Mouse (Mus musculus): ENCODE measurements around the gene Wdr75. TPM values are rescaled to one million over a fixed set of nuclear protein-coding genes. Genes with fewer than 3 reads are reported as not detected.

Gene Wdr75
- total RNA-seq (2014; rRNA removed) (159 and 237 TPM in 2 replicates), polyA plus RNA-seq (2015; fragmentation: Nextera tagmentation; extraction: Ambion mirVana) (36.6 and 38.1 TPM in 2 replicates)

DNA sequence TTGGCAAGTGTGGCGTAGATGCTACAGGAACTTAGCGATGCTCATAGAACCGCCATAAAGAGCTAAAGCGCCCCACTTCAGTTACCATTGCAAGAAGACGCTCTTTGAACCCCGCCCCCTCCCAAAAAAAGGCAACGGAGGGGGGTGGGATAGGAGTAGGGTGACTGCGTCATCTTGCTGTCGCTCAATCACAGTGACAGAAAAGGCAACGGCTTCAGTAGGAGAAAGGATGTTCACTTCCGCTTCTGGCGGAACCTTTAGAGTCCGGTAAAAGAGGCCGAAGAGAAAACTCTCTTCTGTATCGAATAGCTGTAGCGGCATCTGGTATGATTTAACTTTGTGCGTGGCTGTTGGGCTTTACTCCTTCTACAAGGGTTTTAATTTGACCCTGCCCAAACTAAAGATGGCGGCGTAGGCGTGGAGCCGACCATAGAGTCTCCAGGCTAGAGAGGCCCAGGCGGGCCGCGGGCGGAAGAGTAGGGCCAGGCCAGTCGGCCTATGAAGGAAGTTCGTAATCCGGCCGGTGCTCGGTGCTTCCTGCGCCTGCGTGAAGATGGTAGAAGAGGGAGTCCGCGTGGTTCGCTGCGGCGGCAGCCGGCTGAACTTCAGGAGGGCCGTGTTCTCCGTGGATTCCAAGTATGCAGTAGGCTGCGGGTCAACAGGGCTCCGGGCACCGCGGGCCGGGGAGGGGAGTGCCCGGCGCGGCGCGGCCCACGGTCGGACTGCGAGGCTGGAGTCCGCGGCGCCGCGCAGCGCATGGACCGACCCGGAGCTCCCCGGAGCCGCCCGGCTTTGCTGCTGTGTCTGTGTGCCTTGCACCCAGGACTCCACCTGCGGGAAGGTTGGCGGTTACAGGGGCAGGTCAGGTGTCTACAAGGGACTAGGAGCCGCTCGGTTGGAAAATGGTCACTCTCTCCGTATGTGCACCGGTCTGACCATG lies at the start of gene Wdr75:
Gene Wdr75, plus strand, starts transcription at position 198 of the 940 bp plus-strand sequence.
- no peak for TF ChIP-seq CTCF (IDR thresholded peaks at IDR 0.05)
- Histone ChIP-seq H3K36me3 (ENCODE audit: insufficient read depth, low read length) (no peaks in the 10 kb centered on the region), H3K27ac (ENCODE audit: low read depth, low read length) (peak within 1 kb of the TSS; percentile 93), H3K4me3 (ENCODE audit: low read depth, low read length) (peak within 1 kb of the TSS; percentile 61), H3K4me2 (ENCODE audit: low read depth, low read length, poor library complexity, severe bottlenecking) (peak within 1 kb of the TSS; percentile 68), H3K9me3 (ENCODE audit: low read length) (no peaks in the 10 kb centered on the region), H3K9ac (replicated peaks; ENCODE audit: low read length, poor library complexity, severe bottlenecking) (peak within 1 kb of the TSS; percentile 72), H3K4me1 (ENCODE audit: insufficient read depth, low read length) (peaks cover 9% of the 10 kb centered on the region; the same call in 1 of the 2 replicates), H3K27me3 (ENCODE audit: insufficient read depth, low read length) (no peaks in the 10 kb centered on the region)
- WGBS, result under 1% methylated on average over 70 of the region's 70 CpGs
- peak; percentile 100 for ATAC-seq (ENCODE audit: low FRiP score)
- DNase-seq (ENCODE audit: low spot score), result peak; percentile 98

DNA sequence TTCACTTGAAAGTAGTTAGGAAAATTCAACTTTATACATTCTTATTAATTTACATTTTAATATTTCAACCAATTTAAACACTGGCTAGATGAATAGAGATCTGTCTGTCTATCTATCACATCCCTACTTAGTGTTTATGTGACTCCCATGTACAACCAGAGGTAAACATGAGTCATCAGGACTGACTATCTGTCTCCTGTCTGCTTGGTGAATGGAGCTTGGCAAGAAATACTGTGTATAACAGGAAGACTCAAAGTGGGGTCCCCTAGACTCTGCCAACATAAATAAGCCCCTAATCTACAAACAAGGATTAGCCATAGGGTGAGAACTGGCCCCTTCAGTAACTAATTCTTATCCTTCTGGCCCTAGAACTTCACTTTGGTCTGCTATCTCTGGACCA lies 39.1 kb upstream of the Wdr75 start:
- H3K27me3 ChIP-seq (ENCODE audit: insufficient read depth, low read length), result no peaks in the 10 kb centered on the region
- H3K9me3 ChIP-seq (ENCODE audit: low read length), result no peaks in the 10 kb centered on the region
- H3K27ac ChIP-seq (ENCODE audit: low read depth, low read length), result no peak overlapping the region
- no peaks in the 10 kb centered on the region for H3K4me1 ChIP-seq (ENCODE audit: insufficient read depth, low read length)
- no peak overlapping the region for H3K4me3 ChIP-seq (ENCODE audit: low read depth, low read length)
- ATAC-seq (ENCODE audit: low FRiP score), result no peak
- no peaks in the 10 kb centered on the region for H3K36me3 ChIP-seq (ENCODE audit: insufficient read depth, low read length)
- no peak overlapping the region for H3K9ac ChIP-seq (replicated peaks; ENCODE audit: low read length, poor library complexity, severe bottlenecking)
- no peak for DNase-seq (ENCODE audit: low spot score)
- H3K4me2 ChIP-seq (ENCODE audit: low read depth, low read length, poor library complexity, severe bottlenecking), result no peak overlapping the region
- TF ChIP-seq CTCF (IDR thresholded peaks at IDR 0.05), result no peak

DNA sequence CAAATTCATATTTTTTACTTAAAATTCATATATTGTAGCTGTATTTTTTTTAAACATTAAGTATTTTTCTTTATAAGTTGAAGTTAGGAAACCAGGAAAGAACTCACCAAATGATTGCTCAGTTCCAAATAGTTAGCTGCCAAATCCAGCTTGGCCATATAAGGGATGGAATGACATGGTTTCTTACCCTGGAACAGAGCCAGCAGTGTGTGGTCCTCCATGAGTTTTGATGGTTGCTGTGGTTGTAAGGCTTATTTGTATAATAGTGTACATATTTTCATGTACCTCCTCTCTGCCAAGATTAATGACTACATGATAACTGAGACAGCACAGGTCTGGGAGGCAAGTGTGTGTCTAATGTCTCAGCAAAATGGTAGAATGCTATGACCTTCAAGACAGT lies 38.3 kb upstream of the Wdr75 start:
- no peaks in the 10 kb centered on the region for H3K9me3 ChIP-seq (ENCODE audit: low read length)
- H3K27ac ChIP-seq (ENCODE audit: low read depth, low read length), result no peak overlapping the region
- no peak overlapping the region for H3K4me2 ChIP-seq (ENCODE audit: low read depth, low read length, poor library complexity, severe bottlenecking)
- H3K9ac ChIP-seq (replicated peaks; ENCODE audit: low read length, poor library complexity, severe bottlenecking), result no peak overlapping the region
- TF ChIP-seq CTCF (IDR thresholded peaks at IDR 0.05), result no peak
- no peaks in the 10 kb centered on the region for H3K4me1 ChIP-seq (ENCODE audit: insufficient read depth, low read length)
- H3K4me3 ChIP-seq (ENCODE audit: low read depth, low read length), result no peak overlapping the region
- DNase-seq (ENCODE audit: low spot score), result no peak
- H3K36me3 ChIP-seq (ENCODE audit: insufficient read depth, low read length), result no peaks in the 10 kb centered on the region
- no peak for ATAC-seq (ENCODE audit: low FRiP score)
- no peaks in the 10 kb centered on the region for H3K27me3 ChIP-seq (ENCODE audit: insufficient read depth, low read length)

DNA sequence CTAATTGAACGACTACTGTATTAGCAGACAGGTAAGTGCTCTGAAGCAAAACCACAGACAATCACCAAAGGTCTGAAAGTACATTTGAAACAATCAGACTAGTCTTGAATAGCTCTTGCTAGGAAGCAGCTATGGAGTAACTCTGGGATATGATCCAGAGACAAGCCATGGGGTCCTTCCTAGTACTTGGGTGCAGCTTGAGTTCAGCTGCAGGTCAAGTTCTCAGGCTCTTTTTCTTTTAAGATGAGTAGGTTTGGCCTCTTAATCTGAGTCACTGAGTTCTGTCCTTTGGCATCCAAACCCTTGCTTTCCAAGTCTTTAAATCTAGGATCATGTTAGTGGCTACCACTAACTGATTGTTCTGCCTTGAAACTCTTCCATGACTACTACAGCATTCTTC lies 37.0 kb upstream of the Wdr75 start:
- TF ChIP-seq CTCF (IDR thresholded peaks at IDR 0.05), result no peak
- Histone ChIP-seq H3K27me3 (ENCODE audit: insufficient read depth, low read length) (no peaks in the 10 kb centered on the region), H3K36me3 (ENCODE audit: insufficient read depth, low read length) (no peaks in the 10 kb centered on the region), H3K4me3 (ENCODE audit: low read depth, low read length) (no peak overlapping the region), H3K9ac (replicated peaks; ENCODE audit: low read length, poor library complexity, severe bottlenecking) (no peak overlapping the region), H3K27ac (ENCODE audit: low read depth, low read length) (no peak overlapping the region), H3K9me3 (ENCODE audit: low read length) (no peaks in the 10 kb centered on the region), H3K4me1 (ENCODE audit: insufficient read depth, low read length) (no peaks in the 10 kb centered on the region), H3K4me2 (ENCODE audit: low read depth, low read length, poor library complexity, severe bottlenecking) (no peak overlapping the region)
- WGBS, result 88% methylated on average over 1 of the region's 1 CpGs
- ATAC-seq (ENCODE audit: low FRiP score) (no peak), DNase-seq (ENCODE audit: low spot score) (no peak)

DNA sequence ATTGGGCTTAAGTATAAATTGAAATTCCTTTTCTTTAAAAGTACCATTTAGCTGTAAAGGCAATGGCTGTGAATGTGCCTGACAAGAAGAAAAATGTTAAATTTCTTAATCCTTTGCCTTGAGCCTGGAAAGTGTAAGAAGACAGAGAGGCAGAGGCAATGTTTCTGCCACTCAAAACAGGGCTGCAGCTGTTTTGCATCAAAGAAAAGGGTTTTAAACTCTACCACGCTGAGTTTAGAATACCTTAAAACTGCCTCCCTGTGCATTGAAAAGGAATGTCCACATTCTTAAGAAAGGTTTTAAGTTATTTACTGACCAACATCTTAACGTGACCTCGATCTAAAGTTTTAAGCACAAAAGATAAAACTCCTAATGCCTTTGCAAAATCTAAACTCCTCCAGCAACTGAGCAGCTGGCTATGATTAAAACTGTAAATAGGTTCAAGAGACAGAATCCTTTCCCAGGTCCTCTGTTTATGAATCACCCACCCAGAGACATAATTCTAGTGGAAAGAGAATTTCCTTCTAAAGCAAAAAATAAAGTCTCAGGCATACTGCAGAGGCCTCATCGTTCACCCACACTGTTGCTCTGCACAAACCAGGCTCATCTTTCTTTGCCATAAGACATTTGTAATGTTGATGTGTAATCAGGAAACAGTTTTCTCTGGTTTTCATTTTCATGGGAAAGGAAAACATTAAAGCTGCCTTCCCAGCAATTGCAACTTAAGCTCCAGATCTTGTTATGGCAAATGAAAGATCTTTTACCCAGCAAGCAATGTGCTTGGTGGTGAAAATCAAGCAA lies 34.1 kb upstream of the Wdr75 start:
- Histone ChIP-seq H3K4me3 (ENCODE audit: low read depth, low read length) (no peak overlapping the region), H3K4me1 (ENCODE audit: insufficient read depth, low read length) (no peaks in the 10 kb centered on the region), H3K27me3 (ENCODE audit: insufficient read depth, low read length) (no peaks in the 10 kb centered on the region), H3K9ac (replicated peaks; ENCODE audit: low read length, poor library complexity, severe bottlenecking) (no peak overlapping the region), H3K4me2 (ENCODE audit: low read depth, low read length, poor library complexity, severe bottlenecking) (no peak overlapping the region), H3K27ac (ENCODE audit: low read depth, low read length) (no peak overlapping the region), H3K36me3 (ENCODE audit: insufficient read depth, low read length) (no peaks in the 10 kb centered on the region), H3K9me3 (ENCODE audit: low read length) (no peaks in the 10 kb centered on the region)
- no peak for DNase-seq (ENCODE audit: low spot score)
- TF ChIP-seq CTCF (IDR thresholded peaks at IDR 0.05), result no peak
- WGBS, result 43% methylated on average over 4 of the region's 4 CpGs
- no peak for ATAC-seq (ENCODE audit: low FRiP score)

DNA sequence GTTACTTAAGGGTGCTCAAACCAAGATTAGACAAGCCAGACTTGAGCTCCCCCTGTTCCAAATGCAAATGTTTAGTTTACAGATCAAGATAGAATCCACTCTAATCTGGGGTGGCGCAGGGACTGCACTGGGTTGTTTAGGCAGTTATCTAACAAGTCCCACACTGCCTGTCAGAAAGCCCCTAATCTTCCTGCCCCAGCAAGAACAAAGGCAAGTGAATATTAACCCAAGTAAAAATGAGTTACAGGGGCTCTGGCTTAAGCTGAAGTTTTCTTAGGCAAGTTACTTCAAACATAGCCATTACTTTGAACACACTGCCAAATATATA lies 33.5 kb upstream of the Wdr75 start:
- ATAC-seq (ENCODE audit: low FRiP score) (no peak), DNase-seq (ENCODE audit: low spot score) (no peak)
- no peaks in the 10 kb centered on the region for H3K9me3 ChIP-seq (ENCODE audit: low read length)
- H3K4me2 ChIP-seq (ENCODE audit: low read depth, low read length, poor library complexity, severe bottlenecking), result no peak overlapping the region
- WGBS, result 60% methylated on average over 1 of the region's 1 CpGs
- H3K4me1 ChIP-seq (ENCODE audit: insufficient read depth, low read length), result no peaks in the 10 kb centered on the region
- no peak overlapping the region for H3K9ac ChIP-seq (replicated peaks; ENCODE audit: low read length, poor library complexity, severe bottlenecking)
- no peaks in the 10 kb centered on the region for H3K36me3 ChIP-seq (ENCODE audit: insufficient read depth, low read length)
- no peaks in the 10 kb centered on the region for H3K27me3 ChIP-seq (ENCODE audit: insufficient read depth, low read length)
- H3K4me3 ChIP-seq (ENCODE audit: low read depth, low read length), result no peak overlapping the region
- no peak overlapping the region for H3K27ac ChIP-seq (ENCODE audit: low read depth, low read length)
- TF ChIP-seq CTCF (IDR thresholded peaks at IDR 0.05), result no peak
